Mouse (Mus musculus): ENCODE results near the gene Rhob. TPM values are rescaled to one million over a fixed set of nuclear protein-coding genes. Genes with fewer than 3 reads are reported as not detected.

The Rhob gene
- polyA plus RNA-seq (2012; rRNA removed): 189 and 223 TPM in 2 replicates

- peak; percentile 98 for DNase-seq (ENCODE audit: low spot score)
Measured at GRCm38 (mm10) chr12:8499871-8500596, at the start of gene Rhob. Rhob (minus strand) TSS chr12:8500009.

DNA sequence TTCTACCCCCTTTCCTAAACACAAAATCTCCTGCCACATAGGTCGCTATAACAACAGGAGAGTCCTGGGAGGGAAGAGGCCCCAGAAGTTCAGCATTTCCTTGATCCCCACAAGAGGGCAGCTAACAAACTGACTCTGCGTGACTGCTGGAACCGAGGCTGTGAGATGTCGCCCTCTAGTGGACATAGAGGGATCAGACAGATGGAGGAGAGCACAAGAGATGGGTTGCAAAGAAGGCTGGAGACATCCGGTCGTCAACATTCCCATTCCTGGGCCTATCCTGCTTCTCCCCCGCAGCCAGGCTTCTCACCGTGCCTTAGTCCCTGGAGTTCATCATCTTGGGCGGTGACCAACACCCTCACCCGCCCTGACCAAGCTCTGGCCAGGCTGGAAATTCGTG, 47.5 kb upstream of the Rhob start:
- DNase-seq (ENCODE audit: low spot score): no peak

- DNase-seq (ENCODE audit: low spot score): no peak
Measured at GRCm38 (mm10) chr12:8546801-8547200, 47.0 kb upstream of the Rhob start.

DNA sequence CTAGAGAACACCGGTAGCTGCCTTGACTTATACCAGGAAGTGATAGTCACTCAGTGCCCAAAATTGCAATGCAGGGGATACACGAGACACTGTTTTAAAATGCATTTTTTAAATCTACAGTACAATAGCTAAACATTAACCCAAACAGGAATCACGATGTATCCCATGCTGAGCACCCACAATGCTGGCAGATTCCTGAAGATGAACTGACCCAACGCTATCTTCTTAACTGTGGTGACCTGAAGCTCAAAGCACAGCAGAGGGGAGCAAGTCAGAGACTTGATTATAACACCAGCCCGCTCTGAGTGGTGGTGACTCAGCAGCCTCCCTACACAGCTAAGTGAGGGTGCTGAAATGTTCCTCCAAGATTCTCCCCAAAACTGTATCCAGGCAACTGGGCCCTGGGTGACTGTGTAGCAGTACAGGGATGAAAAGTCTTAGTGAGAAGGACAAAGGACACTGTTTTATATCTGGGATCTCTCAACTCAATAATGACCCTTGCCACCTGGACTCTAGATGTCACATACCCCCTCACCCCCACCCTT, 45.3 kb upstream of the Rhob start:
- no peak for DNase-seq (ENCODE audit: low spot score)

- DNase-seq (ENCODE audit: low spot score): no peak
Measured at GRCm38 (mm10) chr12:8542371-8542770, 42.6 kb upstream of the Rhob start.

DNA sequence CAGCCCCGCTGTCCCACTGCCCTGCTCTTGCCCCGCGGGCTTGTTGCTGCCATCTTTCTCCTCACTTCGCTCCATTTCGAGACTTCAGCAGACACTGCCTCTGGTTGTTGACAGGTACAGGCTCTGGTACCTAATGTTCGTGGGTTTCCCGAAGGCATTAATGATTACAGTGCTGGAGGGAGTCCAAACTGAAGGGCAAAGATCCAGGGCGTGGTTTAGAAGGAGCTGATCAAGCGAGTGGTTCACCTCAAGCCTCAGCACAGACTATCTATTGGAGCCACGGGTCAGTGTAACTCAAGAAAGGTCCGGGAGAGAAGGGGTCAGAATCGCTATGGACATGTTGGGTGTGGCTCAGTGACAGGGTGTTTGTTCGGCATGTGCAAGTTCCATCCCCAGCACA, 39.7 kb upstream of the Rhob start:
- DNase-seq (ENCODE audit: low spot score): no peak

DNA sequence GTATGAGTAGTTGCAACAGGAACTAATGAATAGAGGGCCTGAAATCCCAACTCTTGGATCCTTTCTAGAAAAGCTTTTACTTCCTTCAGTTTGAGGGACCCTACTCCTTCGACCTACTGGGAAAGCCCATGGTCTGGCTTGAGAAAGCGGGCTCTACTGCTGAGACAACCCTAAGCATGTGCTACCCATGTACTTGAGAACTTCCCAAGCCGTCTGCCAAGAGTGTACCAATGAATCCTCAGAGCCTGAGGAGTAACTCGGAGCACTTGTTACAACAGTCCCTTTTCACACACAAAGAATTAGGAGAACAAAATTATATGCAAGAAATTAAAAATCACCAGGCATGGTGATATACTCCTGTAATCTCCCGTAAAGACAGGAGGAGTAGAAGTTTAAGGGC, 37.5 kb upstream of the Rhob start:
- no peak for DNase-seq (ENCODE audit: low spot score)

- no peak for DNase-seq (ENCODE audit: low spot score)
Measured at GRCm38 (mm10) chr12:8536221-8536965, 36.6 kb upstream of the Rhob start.

- no peak for DNase-seq (ENCODE audit: low spot score)
Measured at GRCm38 (mm10) chr12:8535596-8535995, 35.8 kb upstream of the Rhob start.

DNA sequence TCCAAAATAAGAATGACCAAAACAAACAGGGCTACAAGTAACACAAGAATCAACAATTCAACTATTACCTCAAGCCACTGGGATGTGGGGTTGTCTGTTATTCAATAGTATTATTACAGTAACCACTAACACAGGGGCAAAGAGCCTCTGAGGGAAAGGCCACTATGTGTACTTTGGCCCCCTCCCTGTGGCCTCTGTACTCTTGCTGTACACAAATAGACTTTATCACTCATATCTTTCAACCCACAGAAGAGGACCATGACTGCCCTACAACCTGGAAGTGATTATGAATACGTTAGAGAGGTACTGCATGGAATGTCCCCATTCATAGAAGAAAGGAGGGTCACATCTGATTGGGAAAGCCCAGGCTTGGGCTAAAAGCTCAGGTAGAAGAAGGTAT, 35.1 kb upstream of the Rhob start:
- no peak for DNase-seq (ENCODE audit: low spot score)

GRCm38 (mm10) chr12:8527770-8528169, 28.0 kb upstream of the Rhob start:
- no peak for DNase-seq (ENCODE audit: low spot score)

DNA sequence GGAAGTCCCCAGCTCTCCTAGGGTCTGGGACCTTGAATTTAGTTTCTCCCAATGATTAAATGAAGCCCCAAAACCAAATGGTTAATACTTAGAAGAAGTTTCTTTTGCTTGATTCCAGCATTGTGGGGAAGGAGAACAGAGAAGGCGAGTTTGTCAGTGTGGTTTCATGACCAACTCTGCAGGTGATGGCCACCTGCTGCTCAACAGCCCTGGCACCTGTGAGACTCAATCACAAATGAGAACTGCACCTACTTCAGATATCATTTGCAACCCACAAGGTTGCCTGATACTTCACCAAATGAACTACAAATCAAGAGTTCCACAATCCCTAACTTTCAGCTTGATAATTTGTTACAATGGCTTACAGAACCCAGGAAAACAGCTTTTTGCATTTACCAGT, 27.4 kb upstream of the Rhob start:
- DNase-seq (ENCODE audit: low spot score): no peak

- DNase-seq (ENCODE audit: low spot score): no peak
Measured at GRCm38 (mm10) chr12:8524062-8524461, 24.3 kb upstream of the Rhob start.

- DNase-seq (ENCODE audit: low spot score): no peak
Measured at GRCm38 (mm10) chr12:8522711-8523110, 22.9 kb upstream of the Rhob start.

DNA sequence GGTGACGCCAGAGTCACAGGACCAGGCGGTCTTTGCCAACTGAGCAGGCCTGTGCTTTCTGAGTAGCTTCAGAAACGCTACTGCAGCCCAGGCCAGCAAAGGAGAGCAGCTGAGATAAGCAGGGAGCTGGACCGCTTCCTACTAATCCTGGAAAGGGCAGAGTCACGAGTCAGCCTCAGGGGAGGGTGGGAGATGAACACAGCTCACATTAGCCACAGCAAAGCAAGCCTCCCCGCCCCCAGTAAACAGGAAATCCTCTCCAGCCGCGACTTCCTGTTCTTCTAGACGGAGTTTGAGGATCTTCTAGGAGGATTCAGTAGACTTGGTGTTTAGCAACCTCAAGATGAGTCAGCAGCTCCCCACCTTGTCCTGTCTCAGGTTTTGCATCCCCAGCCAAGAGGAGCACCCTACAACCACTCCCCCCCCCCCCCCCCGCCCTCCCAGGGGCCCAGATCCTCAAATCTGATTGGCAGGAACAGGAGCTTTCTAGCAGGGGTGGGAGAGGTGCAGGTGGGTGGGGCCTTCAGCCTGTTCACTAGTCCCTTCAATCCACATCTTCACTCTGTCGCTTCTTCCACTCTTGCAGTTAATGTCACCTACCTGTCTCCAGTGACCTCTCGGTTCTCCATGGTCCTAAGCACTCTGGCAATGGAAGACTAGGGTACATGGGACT, 21.7 kb upstream of the Rhob start:
- no peak for DNase-seq (ENCODE audit: low spot score)

DNA sequence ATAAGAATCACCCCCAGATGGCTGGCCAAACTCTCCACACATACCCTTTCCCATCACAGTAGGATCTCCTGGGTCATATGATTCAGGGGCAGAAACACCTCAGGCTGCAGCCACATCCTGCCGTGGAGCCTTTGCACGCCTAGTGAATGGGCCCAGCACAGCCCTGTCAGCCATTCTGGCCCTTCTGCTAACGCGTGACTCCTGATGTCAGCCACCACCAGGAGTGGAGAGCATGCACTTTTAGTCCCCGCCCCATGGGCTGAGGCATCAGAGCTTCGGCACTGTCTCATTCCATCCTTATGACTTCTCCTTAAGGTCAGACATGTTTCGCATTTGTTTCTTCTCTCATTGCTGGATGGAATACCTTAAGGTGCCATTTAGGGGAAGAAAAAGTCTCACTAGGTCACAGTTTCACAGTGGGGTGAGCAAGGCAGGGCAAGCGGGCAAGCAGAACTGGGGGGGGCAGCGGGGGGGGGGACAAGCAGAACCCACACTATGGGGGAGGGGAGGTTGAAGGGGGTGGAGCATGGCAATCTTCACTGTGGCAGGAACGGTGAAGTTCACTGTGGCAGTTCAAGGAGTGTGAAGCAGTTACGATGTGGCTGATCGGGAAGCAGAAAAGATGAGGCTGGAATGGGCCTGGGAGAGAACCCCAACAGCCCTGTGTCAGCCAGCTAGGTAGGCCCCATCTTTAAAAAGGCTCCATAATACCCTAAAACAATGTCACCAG, 19.8 kb upstream of the Rhob start:
- no peak for DNase-seq (ENCODE audit: low spot score)

DNA sequence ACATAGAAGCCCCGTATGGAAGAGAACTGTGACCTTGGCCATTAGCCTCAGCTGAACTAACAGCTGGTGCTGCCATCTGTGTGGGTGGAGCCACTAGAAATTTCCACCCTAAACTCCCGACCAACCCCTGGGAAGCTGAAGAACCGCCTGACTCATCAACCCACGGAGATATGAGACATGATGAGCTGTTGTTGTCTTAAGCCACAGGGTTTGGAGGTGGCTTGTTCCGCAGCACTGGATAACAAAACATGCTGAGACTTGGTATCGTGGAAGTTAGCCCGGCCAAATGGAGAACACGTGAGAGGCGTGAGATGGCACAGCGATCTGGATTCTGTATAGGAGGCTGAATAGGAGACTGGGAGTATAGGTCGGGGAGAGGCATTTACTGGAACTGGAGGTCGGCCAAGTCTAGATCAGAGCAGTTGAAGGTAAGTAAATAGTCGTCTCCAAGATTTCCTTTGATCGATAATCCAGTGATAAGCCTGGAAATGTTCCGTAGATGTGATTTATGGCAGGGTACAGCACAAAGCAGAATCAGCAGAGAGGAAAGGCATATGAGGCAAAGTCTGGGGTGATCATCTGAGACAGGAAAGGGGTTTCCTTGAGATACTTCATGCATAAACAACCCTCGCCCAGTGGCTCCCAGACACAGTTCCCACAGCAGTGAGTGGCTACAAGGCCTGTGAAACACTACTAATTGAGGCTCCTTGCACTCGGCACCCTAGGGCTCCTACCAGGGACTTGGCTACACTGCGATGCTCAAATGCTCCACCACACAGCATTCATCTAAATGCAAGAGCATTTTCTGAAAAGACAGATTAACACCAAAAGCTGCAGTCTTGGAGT, 11.5 kb upstream of the Rhob start:
- no peak for DNase-seq (ENCODE audit: low spot score)

- DNase-seq (ENCODE audit: low spot score): no peak
Measured at GRCm38 (mm10) chr12:8510317-8510988, 10.6 kb upstream of the Rhob start.

- no peak for DNase-seq (ENCODE audit: low spot score)
Measured at GRCm38 (mm10) chr12:8509693-8510092, 9.9 kb upstream of the Rhob start.

DNA sequence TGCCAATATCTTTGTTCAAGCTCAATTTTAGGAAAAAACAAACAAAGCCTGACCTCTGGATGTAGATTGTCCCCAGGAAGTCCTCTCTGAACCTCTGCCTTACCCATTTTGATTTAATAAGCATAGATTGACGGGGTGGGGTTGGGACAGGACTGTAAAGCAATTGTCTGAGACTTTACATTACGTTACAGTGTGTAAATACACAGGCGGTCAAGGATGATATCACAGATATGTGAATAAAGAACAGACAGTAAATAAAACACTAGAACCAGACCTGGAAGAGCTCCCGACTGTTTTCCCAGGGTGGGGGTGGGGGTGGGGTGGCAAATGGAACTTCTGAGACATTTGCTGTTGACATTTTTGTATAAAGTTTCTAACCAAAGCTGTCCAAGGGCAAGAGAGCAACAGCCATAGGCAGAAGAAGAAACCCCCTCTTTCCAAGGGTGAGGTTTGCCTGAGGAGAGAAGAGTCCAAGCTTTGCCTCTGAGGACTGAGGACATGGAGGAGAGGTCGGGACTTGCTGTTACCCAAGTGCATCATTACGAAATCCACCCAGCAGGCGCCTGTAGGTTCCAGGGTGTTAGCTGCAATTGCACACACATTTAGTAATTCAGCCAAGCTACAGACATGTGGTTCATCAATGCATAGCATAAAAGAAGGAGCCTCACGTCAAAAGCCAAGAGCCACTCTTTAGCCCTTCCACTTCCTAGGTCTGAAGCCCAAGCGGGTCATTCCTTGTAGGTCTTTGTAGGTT, 7.3 kb upstream of the Rhob start:
- no peak for DNase-seq (ENCODE audit: low spot score)
